Mouse (Mus musculus) midbrain, embryonic 10.5 days (tissue): ENCODE measurements around the gene Idnk. TPM values are rescaled to one million over a fixed set of nuclear protein-coding genes. Genes with fewer than 3 reads are reported as not detected.

Experiments used
- DNase-seq: peaks from one replicate; pipeline ENCODE4 v3.0.0-alpha.2; 2017; ENCODE audit warnings: low spot score
- H3K27ac ChIP-seq: fragments of 300-500 bp; sonication (generic); replicated peaks from 2 replicates; pipeline ENCODE4 v1.5.1; 2016; ENCODE audit warnings: mild to moderate bottlenecking
- H3K27me3 ChIP-seq: fragments of 300-500 bp; sonication (generic); 2 replicates; pipeline ENCODE4 v1.6.1; 2016; ENCODE audit warnings: low read depth, mild to moderate bottlenecking; ENCODE audit not compliant: poor library complexity, severe bottlenecking
- H3K36me3 ChIP-seq: fragments of 300-500 bp; sonication (generic); 2 replicates; pipeline ENCODE4 v1.6.1; 2016; ENCODE audit warnings: mild to moderate bottlenecking, moderate library complexity
- H3K4me1 ChIP-seq: fragments of 300-500 bp; sonication (generic); 2 replicates; pipeline ENCODE4 v1.6.1; 2016
- H3K4me3 ChIP-seq: fragments of 300-500 bp; sonication (generic); 2 replicates; pipeline ENCODE4 v1.5.1; 2016; ENCODE audit warnings: mild to moderate bottlenecking, moderate library complexity
- H3K9me3 ChIP-seq: fragments of 300-500 bp; sonication (generic); replicated peaks from 2 replicates; pipeline ENCODE4 v1.6.1; 2016; ENCODE audit warnings: mild to moderate bottlenecking
- WGBS: fragments of 180-500 bp; shearing (Covaris S2); methylation state at CpG from one replicate; pipeline ENCODE4 v1.1.7; 2016; 5-methylcytosine and 5-hydroxymethylcytosine counted together
- polyA plus RNA-seq: library from polyadenylated mRNA; unstranded; fragments of >200 nt; fragmentation: Nextera tagmentation; extraction: Ambion mirVana; gene quantifications from 2 replicates; pipeline ENCODE4 v1.2.1, GENCODE M21; 2016

The Idnk gene
- polyA plus RNA-seq, 1 experiment from 2014 or later, result 56.1 TPM

GRCm38 (mm10) chr13:58186281-58186680 lies 28.8 kb downstream of the Idnk start:
- Histone ChIP-seq H3K4me3 (no peak overlapping the region), H3K9me3 (no peaks in the 10 kb centered on the region), H3K27me3 (no peaks in the 10 kb centered on the region), H3K27ac (no peak overlapping the region), H3K4me1 (0 out of 2 replicates have a peak, but pooled peaks cover 6% of the 10 kb centered on the region), H3K36me3 (peaks cover 90% of the 10 kb centered on the region)
- DNase-seq, result no peak
- 86% methylated on average over 8 of the region's 8 CpGs for WGBS

- no peak overlapping the region for H3K4me3 ChIP-seq
- peaks cover 90% of the 10 kb centered on the region for H3K36me3 ChIP-seq
- no peak overlapping the region for H3K27ac ChIP-seq
- 91% methylated on average over 3 of the region's 3 CpGs for WGBS
- H3K4me1 ChIP-seq, result 0 out of 2 replicates have a peak, but pooled peaks cover 6% of the 10 kb centered on the region
- no peak for DNase-seq
- no peaks in the 10 kb centered on the region for H3K9me3 ChIP-seq
- H3K27me3 ChIP-seq, result no peaks in the 10 kb centered on the region
These were observed 30.3 kb downstream of the Idnk start for GRCm38 (mm10) chr13:58187751-58188150.

GRCm38 (mm10) chr13:58188412-58188811 lies 31.0 kb downstream of the Idnk start:
- 0 out of 2 replicates have a peak, but pooled peaks cover 6% of the 10 kb centered on the region for H3K4me1 ChIP-seq
- H3K27ac ChIP-seq, result no peak overlapping the region
- no peaks in the 10 kb centered on the region for H3K9me3 ChIP-seq
- 69% methylated on average over 4 of the region's 4 CpGs for WGBS
- H3K36me3 ChIP-seq, result peaks cover 90% of the 10 kb centered on the region
- no peak overlapping the region for H3K4me3 ChIP-seq
- DNase-seq, result peak; percentile 83
- no peaks in the 10 kb centered on the region for H3K27me3 ChIP-seq

GRCm38 (mm10) chr13:58189473-58189872 lies 32.0 kb downstream of the Idnk start:
- 87% methylated on average over 5 of the region's 5 CpGs for WGBS
- no peaks in the 10 kb centered on the region for H3K9me3 ChIP-seq
- H3K27ac ChIP-seq, result no peak overlapping the region
- no peak for DNase-seq
- no peak overlapping the region for H3K4me3 ChIP-seq
- H3K27me3 ChIP-seq, result no peaks in the 10 kb centered on the region
- H3K4me1 ChIP-seq, result 0 out of 2 replicates have a peak, but pooled peaks cover 6% of the 10 kb centered on the region
- peaks cover 90% of the 10 kb centered on the region for H3K36me3 ChIP-seq

- Histone ChIP-seq H3K27ac (no peak overlapping the region), H3K27me3 (no peaks in the 10 kb centered on the region), H3K4me3 (no peak overlapping the region), H3K9me3 (no peaks in the 10 kb centered on the region), H3K36me3 (peaks cover 93% of the 10 kb centered on the region), H3K4me1 (0 out of 2 replicates have a peak, but pooled peaks cover 6% of the 10 kb centered on the region)
- no peak for DNase-seq
- WGBS, result 96% methylated on average over 14 of the region's 14 CpGs
These were observed 34.1 kb downstream of the Idnk start for GRCm38 (mm10) chr13:58191516-58191915.

- WGBS, result 97% methylated on average over 6 of the region's 6 CpGs
- H3K27ac ChIP-seq, result no peak overlapping the region
- no peak for DNase-seq
- H3K27me3 ChIP-seq, result no peaks in the 10 kb centered on the region
- H3K4me3 ChIP-seq, result no peak overlapping the region
- 0 out of 2 replicates have a peak, but pooled peaks cover 6% of the 10 kb centered on the region for H3K4me1 ChIP-seq
- peaks cover 94% of the 10 kb centered on the region for H3K36me3 ChIP-seq
- no peaks in the 10 kb centered on the region for H3K9me3 ChIP-seq
These were observed 34.7 kb downstream of the Idnk start for GRCm38 (mm10) chr13:58192146-58192545.

- Histone ChIP-seq H3K27ac (no peak overlapping the region), H3K9me3 (no peaks in the 10 kb centered on the region), H3K4me3 (no peak overlapping the region), H3K36me3 (peaks cover 94% of the 10 kb centered on the region), H3K27me3 (no peaks in the 10 kb centered on the region), H3K4me1 (0 out of 2 replicates have a peak, but pooled peaks cover 2% of the 10 kb centered on the region)
- no peak for DNase-seq
- WGBS, result 95% methylated on average over 3 of the region's 3 CpGs
These were observed 35.8 kb downstream of the Idnk start for GRCm38 (mm10) chr13:58193221-58193620.

- Histone ChIP-seq H3K4me3 (no peak overlapping the region), H3K27me3 (no peaks in the 10 kb centered on the region), H3K36me3 (peaks cover 81% of the 10 kb centered on the region), H3K27ac (no peak overlapping the region), H3K4me1 (no peaks in the 10 kb centered on the region), H3K9me3 (no peaks in the 10 kb centered on the region)
- no peak for DNase-seq
- 90% methylated on average over 3 of the region's 3 CpGs for WGBS
These were observed 37.5 kb downstream of the Idnk start for GRCm38 (mm10) chr13:58194908-58195307.

- no peak for DNase-seq
- Histone ChIP-seq H3K27me3 (no peaks in the 10 kb centered on the region), H3K9me3 (no peaks in the 10 kb centered on the region), H3K36me3 (peaks cover 58% of the 10 kb centered on the region), H3K27ac (no peak overlapping the region), H3K4me3 (no peak overlapping the region), H3K4me1 (no peaks in the 10 kb centered on the region)
- WGBS, result 87% methylated on average over 3 of the region's 3 CpGs
These were observed 39.8 kb downstream of the Idnk start for GRCm38 (mm10) chr13:58197211-58197610.

- peaks cover 49% of the 10 kb centered on the region for H3K36me3 ChIP-seq
- no peaks in the 10 kb centered on the region for H3K27me3 ChIP-seq
- 90% methylated on average over 7 of the region's 7 CpGs for WGBS
- H3K27ac ChIP-seq, result no peak overlapping the region
- no peak for DNase-seq
- H3K9me3 ChIP-seq, result no peaks in the 10 kb centered on the region
- no peak overlapping the region for H3K4me3 ChIP-seq
- no peaks in the 10 kb centered on the region for H3K4me1 ChIP-seq
These were observed 40.7 kb downstream of the Idnk start for GRCm38 (mm10) chr13:58197981-58198640.

- Histone ChIP-seq H3K4me1 (no peaks in the 10 kb centered on the region), H3K36me3 (peaks cover 20% of the 10 kb centered on the region), H3K27me3 (no peaks in the 10 kb centered on the region), H3K9me3 (no peaks in the 10 kb centered on the region), H3K4me3 (no peak overlapping the region), H3K27ac (no peak overlapping the region)
- WGBS, result 92% methylated on average over 6 of the region's 6 CpGs
- no peak for DNase-seq
These were observed 43.9 kb downstream of the Idnk start for GRCm38 (mm10) chr13:58201343-58201742.

- Histone ChIP-seq H3K9me3 (no peaks in the 10 kb centered on the region), H3K4me3 (no peak overlapping the region), H3K4me1 (no peaks in the 10 kb centered on the region), H3K36me3 (peaks cover 16% of the 10 kb centered on the region), H3K27ac (no peak overlapping the region), H3K27me3 (no peaks in the 10 kb centered on the region)
- WGBS, result 94% methylated on average over 3 of the region's 3 CpGs
- no peak for DNase-seq
These were observed 44.5 kb downstream of the Idnk start for GRCm38 (mm10) chr13:58201908-58202307.

GRCm38 (mm10) chr13:58202903-58203302 lies 45.5 kb downstream of the Idnk start:
- no peak for DNase-seq
- Histone ChIP-seq H3K36me3 (peaks cover 8% of the 10 kb centered on the region), H3K4me3 (no peak overlapping the region), H3K9me3 (no peaks in the 10 kb centered on the region), H3K27ac (no peak overlapping the region), H3K27me3 (no peaks in the 10 kb centered on the region), H3K4me1 (no peaks in the 10 kb centered on the region)
- 81% methylated on average over 1 of the region's 1 CpGs for WGBS
